Mouse (Mus musculus) CH12.LX (cell line): Measurements from ENCODE around the gene Srprb.

ENCODE experiments used
- CTCF ChIP-seq, 2 experiments: IDR thresholded peaks in 1 of 2; conservative IDR thresholded peaks in 1 of 2; 2 replicates each; pipeline ENCODE4 v1.5.1; 2011 to 2012; ENCODE audit warnings: low read depth in 2 of 2, low read length in 2 of 2, improper control_type of control experiment in 1 of 2, inconsistent platforms in 1 of 2, mild to moderate bottlenecking in 1 of 2, moderate library complexity in 1 of 2
- NELFE ChIP-seq: IDR thresholded peaks from 2 replicates; pipeline ENCODE4 v1.6.1; 2011; ENCODE audit warnings: low read depth, low read length, improper control_type of control experiment
- POLR2A ChIP-seq: IDR thresholded peaks from 2 replicates; pipeline ENCODE4 v1.6.1; 2011; ENCODE audit warnings: low read depth, mild to moderate bottlenecking, improper control_type of control experiment, low read length

DNA sequence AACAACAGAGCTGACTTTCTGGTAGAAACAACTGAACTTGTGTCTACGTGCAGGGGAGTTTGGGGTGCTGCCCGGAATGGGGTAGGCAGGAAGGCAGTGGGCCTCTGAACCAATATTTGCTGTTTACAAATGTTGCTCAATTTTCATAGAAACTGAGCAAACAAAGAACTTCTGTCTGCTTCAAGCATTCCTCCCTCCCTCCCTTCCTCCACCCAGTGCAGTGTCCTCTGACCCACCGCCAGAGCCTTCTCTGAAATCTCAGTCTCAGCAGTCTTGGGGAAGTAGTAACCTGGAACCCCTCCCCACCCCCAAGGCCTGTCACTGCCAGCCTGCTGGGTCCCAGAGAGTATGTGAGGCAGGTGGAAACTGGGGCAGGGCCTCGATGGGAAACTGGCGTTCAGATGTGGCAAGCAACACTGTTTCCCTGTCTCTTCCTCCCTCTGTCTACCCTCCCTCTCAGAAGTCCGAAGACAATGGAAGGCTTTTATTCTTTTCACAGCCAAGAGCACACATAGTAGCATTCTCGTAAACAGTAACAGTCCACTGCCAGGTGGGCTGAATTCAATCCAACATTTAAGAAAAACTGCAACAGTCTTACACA lies 32.7 kb upstream of the Srprb start:
- TF ChIP-seq CTCF (conservative IDR thresholded peaks at IDR 0.05 in 1 of 2, IDR thresholded peaks at IDR 0.05 in 1 of 2; ENCODE audit: low read depth in 2 of 2, low read length in 2 of 2) (no peak), NELFE (no peak), POLR2A (no peak)
